Mouse (Mus musculus) thymus, postnatal 25 days (tissue): ENCODE results near the gene Oaz3.

Source experiments
- DNase-seq: peaks from one replicate; pipeline ENCODE4 v3.0.0; 2022

Gene Oaz3

DNA sequence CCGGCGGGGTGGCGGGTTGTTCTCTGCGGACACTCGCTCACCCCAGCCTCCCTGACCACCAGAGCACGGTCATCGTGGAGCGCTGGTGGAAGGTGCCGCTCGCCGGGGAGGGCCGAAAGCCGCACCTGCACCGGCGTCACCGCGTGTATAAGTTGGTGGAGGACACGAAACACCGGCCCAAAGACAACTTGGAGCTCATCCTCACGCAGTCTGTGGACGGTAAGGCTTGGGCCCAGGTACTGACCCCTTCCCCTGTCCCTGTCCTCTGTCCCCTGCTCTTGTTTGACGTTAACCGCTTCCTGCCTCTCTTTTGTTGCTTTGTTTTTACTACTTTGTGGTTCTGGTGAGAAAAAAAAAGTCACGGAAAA lies at the start of gene Oaz3:
Gene Oaz3, minus strand, starts transcription at position 319 of the 368 bp plus-strand sequence.
- DNase-seq = no peak

DNA sequence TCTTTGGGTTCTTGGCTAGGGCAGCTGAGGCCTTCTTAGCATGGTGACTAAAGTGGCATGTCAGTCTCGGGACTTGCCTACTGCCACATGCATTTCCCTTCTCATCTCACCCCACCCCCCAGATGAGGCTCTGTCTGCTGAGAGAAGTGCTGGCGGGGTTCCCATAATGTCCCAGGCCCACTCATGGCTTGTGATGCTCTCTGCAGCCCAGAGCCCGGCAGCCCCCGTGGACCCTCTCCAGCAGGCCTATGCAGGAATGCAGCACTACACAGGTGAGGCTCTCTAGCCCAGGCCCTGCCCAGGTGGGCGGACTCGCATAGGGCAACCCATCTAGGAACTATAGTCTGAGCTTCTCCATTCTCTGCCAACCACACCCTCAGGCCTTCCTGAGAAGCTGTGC lies 43.9 kb upstream of the Oaz3 start:
- DNase-seq = no peak

DNA sequence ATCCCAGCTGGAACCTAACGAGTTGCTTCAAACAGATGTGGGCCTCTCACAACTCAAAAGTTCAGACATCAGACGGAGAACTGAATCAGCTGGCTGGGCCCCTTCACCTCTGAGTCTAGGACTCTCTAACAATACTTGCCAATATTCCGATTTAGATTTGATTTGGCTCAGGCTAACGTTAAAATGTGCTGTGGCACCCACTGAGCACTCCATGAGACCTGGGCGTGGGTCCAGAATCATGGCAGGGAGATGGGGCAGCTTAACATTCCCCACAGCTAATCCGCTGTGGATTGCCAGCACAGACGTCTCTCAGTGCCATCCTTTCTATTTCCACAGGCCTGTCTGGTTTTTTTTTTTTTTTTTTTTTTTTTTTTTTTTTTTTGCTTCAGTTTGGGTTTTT lies 42.2 kb upstream of the Oaz3 start:
- DNase-seq = no peak

DNA sequence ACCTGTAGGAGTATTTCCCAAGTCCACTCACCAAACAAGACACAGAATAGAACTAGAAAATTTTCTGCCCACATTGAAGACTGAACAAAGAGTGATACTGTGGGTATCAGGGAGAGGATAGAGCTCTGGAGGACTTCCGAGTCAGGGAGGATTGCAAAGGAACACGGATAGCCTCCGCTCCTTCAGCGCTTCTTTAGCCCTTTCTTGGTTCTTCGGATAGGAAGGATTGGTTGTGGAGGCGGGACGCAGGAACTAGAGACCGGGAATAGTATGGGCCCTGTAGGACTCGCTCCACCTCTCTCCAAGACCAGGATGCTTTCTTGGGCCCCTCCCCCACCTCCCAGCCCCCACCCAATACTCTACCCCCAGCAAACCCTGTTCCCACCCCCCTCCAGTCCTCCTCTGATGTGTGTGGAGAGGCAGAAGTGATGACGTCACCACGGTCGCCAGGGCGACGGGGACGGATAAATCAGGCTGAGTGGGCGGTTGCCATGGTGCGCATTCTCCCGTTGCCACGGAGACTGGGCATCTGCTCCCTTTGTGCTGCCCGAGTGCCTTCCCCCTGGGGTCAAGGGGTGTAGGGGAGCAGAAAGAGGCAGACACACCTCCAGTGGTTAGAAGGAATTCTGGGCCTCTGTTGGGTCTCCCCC lies 40.2 kb upstream of the Oaz3 start:
- peak; percentile 9 for DNase-seq

DNA sequence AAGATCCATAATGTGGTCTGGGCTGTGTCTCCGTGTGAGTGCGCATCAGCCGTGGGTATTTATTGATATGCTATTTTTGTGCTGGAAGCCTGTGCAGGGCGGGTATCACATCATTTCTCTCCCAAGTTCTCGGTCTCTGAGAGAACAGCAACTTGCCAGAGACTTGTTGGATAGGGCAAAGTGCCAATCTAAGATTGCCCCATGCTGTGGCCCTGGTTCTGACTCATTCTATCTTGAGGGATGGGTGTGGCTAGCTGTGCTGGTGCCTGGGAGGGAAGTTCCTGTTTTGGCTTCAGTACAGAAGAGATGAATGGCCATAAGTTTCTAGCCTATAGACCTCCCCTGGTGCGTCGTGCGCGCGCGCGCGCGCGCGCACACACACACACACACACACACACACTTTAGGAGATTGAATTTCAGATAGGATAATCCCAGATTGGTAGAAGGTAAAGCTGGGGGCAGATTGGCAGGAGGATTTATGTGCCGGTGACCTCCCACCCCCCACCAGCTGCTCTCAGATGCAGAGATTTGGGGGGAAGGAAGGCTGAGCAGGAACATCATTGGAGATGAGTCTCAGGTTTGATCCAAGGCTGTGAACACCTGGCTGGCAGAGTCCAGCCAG lies 39.2 kb upstream of the Oaz3 start:
- no peak for DNase-seq

DNA sequence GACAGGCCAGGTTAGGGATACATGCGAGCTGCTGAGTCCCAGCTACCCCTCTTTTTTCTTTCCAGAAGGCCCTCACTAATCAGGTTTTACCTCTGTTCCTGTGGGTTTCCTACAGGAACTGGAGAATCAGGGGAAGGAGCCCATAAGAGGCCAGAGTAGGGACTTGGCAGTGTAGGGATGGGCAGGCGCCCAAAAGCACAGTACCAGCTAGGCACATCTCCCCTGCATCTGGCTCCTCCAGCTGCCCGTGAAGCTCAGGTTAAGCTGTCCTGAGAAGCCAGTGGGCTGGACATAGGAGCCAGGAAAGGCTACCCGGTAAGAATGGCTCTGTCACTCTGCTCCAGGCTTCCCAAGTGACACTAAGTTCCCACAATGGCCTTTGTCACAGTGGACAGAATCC lies 37.7 kb upstream of the Oaz3 start:
- no peak for DNase-seq

DNA sequence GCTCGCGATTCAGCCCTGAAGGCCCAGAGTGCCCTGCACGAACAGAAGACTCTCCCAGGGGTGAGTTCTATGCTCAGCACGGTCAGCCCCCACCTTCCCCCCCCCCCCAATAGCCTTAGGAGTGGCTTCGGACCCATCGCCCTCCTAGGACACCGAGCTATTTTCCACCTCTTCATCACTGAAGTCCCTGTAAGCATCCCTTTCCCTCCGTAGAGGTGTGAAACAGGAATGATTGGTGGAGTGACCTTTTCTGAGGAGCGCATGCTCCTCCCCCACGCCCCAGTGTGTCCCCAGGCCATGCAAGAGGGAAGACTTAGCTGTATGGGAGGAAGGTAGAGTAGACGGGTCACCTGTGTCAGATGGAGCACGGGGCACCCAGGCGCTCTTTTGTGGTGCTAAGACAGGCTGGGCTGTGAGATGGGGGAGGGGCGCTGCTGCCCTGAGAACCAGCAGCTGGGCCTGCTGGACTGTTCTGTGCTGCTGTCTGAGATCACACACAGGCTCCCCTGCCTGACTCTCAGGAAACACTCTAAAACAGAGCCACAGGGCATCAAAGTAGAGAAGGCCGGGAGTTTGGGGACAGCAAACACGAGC lies 36.7 kb upstream of the Oaz3 start, which contains the start of gene Riiad1:
Gene Riiad1, minus strand, starts transcription at position 51 of the 594 bp plus-strand sequence.
- DNase-seq = no peak

DNA sequence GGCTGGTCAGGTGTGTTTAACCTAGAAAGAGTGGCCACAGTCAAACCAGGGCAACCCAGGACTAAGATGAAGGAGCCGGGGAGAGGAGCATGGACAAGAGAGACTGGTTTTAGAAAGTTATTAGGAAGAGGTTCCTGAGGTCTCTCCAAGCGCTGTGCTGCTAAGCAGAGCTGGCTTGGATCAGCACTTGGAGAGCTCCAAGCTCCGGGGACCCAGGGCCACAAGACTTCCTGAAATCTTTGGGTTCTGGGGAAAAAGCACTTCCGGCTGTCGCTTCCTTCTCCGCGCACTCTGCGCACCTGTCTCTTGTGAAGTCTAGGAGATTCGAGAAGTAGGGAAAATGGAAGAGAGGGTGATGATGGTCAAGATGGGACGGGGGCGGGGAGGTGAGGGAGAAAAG lies 35.8 kb upstream of the Oaz3 start:
- no peak for DNase-seq

DNA sequence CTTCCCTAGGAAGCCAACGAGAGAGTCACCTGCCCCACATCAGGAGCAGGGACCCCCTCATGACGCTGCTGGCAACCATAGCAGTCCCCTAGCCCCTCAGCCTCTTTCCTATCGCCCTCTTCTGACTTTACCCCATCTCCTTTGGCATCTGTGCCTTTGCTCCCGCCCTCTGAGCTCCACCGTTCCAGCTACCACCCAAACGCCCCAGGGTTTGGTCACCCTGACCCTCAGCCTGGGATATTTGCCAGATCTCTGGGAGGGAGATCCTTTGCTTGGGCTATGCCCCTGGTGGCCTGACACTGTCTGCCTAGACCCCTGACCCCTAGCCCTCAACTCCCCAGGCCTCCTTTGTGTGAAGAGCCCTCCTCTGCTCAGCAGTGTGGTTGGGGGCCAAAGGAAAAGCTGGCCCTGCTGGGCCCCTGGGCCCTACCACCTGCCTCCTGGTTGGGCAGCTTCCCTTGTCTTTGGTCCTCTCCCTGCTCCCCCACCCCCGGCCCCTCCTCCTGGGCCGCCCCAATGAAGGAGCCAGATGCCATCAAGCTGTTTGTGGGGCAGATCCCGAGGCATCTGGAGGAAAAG lies 35.0 kb upstream of the Oaz3 start:
- no peak for DNase-seq

DNA sequence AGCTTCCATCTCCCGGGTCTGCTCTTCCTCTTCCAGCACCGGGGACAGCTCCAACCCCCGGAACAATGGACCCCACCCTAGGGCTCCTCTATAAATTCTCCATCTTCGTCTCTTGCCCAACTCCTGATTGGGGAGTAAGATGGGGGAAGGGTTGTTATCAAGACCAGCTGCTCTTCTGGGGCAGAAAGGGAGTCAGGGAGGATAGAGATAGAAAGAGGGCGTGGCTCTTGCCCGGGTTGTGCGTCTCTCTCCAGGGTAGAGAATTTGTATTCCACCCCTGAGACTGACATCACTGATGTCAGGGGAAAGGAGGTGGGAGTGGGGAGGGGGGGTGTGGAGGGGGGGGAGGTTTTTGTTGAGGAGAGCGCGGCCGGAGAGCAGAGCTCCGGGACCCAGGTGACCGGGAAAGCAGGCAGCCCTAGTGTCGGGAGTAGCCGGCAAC lies 34.3 kb upstream of the Oaz3 start, which contains the start of gene Celf3:
Gene Celf3, plus strand, starts transcription at position 315 of the 442 bp plus-strand sequence.
- DNase-seq = no peak

DNA sequence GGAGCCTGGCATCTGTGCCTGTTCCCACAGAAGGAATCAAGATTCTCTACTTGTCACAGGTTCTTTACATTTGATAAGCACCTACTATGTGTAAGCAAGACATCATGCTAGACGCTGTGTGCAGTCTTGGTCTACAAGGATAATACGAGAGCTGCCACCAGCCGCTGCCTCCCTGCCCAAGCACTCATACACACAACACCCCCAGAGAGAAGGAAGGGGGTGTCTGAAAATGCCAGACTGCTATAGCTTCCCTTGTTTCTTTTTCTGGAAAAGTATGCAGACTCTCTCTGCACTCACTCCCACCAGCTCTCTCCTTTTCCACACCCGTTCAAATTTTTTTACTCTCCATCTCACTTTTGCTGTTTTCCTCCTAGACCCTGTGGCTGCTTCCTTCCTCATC lies 33.7 kb upstream of the Oaz3 start:
- DNase-seq = no peak

DNA sequence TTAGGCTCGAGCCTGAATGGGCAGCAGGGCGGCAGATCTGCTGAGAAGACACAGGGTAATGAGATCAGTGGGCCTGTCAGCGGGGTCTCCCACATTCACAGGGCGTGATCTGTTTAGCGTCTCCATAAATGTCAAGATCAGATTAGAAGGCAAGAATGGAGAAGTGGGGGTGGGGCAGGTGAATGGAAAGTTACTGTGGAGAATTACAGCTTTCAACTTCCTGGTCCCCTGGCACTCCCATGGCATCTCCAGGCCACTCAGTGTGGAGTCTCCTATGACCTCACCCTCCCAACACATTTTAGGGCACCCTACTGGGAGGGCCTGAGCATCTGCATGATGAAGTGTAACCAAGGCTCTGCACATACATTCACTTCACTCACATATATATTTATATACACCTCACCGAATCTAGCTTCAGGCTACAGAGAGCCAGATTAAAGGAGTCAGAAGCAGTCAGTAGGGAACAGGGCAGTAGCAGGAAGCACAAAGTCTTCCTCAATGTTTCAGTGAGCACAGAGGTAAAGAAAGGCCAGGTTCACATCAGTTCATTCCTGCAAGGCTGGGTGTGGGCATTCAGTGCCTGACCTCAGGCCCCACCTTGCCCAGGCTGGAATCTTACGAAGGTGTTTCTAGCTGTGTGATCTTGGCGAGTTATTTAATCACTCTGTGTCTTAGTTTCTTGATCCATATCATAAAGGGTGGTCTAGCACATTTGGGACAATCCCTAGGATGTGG lies 32.8 kb upstream of the Oaz3 start:
- DNase-seq = no peak

DNA sequence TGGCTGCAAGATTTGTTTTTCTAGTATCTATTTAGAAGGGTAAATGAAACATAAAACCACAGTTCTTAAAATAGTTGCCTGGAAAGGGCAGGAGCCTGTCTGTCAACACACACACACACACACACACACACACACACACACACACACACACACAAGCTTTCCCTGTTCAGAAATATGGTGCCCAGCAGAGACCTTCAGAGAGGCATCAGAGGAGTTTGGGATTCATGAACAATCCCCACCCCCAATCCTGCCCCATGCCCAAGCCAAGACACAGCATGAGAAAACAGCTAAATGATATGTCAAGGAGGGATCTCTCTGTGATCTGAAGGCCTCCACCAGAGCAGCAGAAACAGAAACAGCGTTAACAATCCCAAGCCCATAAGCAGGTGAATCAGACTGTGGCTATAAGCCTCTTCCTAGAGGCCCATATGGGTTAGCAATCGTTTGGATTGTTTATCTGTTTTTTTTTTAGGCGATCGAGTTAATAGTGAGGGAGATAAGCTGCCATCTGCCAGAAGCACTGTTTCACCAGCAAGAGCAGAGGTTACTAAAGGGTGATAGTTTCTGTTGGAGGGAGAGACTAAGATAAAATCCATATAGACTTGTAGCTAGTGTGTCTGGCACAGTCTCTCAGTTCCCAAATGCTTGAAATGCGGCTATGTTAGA lies 30.0 kb upstream of the Oaz3 start:
- DNase-seq = no peak

DNA sequence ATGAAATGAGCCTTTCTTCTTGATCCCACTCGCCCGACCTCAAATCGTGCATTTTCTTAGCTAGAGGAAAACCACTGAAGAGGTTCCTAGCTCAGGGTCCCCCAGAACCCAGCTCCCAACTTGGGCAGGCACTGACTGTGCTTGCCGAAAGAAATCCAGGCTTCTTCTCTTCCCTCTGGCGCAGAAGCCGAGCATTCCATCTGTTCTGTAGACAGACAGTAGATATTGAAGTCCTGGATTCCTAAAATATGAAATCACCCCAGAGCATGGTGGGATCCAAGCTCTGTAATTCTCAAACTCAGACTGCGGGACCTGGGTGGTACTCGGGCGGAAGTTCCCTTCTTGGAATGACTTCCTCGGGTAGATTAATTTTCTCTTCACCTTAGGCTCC lies 29.4 kb upstream of the Oaz3 start:
- DNase-seq = no peak

DNA sequence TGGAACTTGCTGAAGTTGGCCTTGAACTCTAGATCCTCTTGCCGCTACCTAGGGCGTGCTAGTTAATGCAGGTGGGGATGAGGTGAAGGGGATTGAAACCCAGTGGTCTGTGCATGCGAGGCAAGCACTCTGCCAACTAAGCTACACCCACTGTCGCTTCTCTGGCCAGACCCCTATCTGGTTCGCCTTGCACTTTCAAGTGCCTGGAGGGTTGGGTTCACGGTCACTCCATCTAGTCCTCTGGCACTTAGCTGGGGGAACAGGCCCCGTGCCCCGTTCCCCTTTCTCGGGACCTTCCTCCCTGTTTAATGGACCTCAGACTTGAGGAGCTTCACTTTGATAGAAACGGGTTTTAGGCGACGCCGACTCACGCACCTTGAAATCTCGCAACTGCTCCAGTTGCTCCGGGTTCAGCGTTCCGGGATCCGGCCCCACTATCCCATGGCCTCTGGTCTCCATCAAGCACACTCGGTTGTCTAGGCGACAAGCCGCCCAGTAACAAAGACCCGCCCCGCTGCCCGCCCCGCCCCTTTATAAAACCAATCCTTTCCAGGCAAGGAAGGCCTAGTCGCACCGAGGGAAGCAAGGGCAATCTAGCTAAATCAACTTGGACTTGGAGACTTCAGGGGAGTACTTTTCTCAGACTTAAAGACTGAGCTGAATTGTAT lies 28.9 kb upstream of the Oaz3 start:
- no peak for DNase-seq

DNA sequence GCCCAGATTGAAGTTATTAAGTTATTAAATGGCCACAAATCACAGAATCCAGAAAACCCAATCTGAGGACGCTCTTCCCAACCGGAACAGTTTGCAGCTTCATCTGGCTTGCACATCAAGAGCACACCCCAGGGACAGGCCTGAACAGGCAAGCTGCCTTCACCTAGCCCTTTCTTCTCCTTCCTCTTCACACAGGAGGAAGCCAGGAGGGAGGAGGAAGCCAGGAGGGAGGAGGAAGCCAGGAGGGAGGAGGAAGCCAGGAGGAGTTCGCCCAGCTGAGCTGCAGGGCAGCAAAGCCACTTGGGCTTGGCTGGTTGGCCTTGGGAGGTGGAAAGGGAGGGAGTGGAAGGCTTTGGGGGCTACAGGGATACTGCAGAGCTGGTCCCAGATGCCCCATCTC lies 25.2 kb upstream of the Oaz3 start:
- DNase-seq = no peak

DNA sequence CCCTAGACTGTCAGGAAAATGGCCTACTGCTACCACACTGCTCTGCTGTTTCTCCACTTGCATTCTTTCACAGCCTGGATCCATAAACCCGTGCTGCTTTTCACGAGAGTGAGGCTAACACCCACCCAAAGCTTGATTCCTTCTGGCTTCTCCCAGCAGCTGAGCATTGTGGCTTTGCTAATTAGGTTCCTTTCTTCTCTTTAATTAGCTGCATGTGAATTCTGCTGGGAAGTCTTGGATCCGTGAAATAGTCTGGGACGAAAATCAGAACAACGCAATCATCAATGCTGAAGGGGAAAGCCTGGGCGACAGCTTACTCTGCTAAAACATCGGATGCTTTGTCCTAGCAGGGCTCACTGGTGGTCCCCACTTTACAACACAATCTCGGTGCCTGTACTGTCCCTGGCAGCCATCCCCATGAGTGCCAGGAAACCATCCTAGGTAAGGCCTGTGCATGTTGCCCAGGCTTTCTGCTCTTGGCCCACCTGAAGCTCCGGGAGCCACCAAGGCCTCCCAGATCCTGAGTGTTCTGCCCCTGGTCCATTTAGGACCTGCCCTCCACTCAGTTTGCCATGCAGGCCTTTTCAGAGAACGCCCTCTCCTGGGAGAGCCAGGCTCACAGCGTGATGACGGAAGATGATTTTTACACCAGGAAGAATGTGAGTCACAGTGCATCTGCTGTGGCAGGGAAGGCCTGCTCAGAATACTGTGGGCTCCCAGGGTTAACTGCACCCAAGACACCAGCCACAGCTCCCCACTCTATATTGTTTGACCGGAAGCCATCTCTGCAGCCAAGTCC lies 22.1 kb upstream of the Oaz3 start:
- DNase-seq = no peak

DNA sequence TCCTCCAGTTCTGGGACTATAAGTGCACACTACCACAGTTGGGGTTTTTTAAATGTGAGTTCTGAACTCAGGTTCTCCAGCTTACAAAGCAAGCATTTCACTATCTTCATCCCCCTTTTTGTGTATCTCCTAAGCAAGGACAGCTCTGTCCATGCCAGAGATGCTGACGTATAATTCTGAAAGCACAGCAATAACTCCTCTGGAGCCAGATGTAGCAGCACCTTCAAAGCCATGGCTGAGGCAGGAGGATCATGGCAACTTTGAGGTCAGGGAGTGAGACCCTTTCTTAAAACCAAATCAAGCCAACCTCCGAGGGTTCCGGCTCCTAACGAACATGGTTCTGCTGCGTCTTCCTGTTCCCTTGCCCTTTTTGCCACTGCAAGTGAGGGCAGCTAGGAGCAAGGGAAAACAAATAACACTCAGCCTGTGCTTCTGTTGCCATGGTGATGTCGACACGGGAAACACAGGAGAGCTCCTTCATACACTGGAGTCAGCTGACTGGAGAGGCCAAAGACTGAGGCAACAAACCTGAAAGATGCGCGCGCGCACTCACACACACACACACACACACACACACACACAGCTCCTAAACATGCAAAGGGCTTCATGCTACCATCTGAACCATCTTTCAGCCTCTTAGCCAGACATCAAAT lies 20.3 kb upstream of the Oaz3 start:
- no peak for DNase-seq

DNA sequence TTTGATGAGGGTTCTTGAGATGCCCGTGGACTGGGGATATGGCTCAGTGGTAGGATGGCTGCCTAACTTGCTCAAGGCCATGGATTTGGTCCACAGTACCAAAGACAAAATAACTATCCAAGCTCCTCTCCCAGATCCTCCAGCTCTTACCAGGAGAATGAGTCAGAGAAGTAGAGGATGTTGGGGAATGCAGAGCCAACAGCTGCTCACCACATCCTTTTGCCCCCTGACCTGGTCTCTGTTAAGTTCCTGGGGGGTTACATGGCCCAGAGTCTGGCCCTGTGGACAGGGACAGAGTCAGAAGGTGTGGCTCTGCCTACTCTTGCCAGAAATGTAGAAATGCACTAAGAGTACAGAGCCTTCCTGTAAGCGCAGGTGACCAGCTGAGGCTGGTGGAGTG lies 16.1 kb upstream of the Oaz3 start:
- DNase-seq = no peak

DNA sequence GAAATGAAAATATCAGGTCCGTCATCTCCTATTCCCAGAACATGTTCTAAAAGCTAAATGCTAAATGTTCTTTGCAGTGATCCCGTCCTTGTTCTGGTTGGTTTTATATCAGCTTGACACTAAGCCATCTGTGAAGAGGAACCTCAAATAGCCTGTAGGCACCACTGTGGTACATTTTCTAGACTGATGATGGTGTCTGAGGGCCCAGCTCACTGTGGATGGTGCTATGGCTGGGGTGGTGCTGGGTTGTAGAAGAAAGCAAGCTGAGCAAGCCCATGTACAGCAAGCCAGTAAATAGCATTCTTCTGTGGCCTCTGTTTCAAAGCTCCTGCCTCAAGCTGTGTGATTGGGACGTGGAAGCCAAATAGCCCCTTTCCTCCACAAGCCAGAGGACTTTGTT lies 13.3 kb upstream of the Oaz3 start:
- no peak for DNase-seq

DNA sequence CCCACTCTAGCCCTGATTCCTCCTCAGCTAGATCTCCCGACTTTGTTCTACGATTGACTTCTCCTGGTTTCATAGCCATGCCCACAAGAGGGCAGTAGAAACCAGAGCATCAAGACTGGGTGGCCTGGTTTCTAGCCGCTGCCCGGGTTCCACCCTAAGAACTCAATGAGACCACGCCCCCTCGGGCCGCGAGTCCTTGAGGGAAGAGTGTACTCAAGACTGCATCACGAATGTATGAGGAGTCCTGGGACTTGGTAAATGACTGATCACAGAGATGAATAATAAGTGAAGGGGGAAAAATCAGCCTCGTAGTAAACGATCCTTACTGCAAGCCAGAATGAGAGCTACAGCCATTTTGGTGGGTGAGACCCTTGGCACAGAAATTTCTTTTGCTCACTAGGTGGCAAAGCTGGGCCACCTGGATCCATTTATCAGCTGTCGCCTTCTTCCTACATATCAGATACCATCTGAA lies 12.8 kb upstream of the Oaz3 start:
- DNase-seq = peak; percentile 79
